Mouse (Mus musculus): ENCODE results near the gene Kbtbd13. TPM values are rescaled to one million over a fixed set of nuclear protein-coding genes. Genes with fewer than 3 reads are reported as not detected.
A peak's percentile ranks its signal among the peaks of the same experiment; 100 is the strongest.
"Not testable (repeated sequence)": the region's sequence is repeated elsewhere in the genome, so short reads cannot be mapped to it uniquely, and the experiment has no call there.

Kbtbd13 gene
- polyA plus RNA-seq, 1 experiment from 2014 or later, result 0.66 TPM

DNA sequence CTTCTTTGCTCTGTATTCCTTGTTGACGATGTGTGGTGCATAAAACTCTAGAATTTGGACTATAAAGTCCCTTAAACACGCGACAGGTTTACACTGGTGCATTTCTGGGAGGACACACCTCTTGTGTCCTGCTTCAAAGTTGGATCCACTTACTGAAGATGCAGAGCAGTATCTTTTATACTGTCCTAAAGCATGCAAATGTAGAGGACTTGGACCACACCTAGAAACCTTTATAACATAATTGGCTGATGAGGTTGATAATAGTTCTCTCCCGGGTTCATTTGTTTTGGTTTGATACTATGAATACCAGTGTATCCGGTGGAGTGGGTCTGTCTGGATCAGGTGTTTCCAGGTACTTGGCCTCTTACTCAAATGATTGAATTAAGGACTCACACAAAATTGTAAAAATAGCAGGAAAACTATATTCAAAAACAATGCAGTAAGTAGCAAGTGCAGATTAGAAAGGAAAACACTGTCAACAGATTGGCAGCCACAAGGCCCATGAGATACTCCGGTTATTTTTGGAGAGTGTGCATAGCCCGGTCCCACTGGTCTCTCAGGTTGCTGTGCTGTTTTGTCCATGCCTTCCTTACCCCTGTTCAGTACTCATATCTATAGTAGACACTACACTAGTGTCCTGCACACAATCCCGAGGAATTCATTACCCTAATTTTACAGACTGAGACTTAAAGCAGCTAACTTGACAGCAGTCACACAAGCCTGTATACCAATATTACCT, 44.2 kb downstream of the Kbtbd13 start:
- Histone ChIP-seq H3K9ac (ENCODE audit: low read length) (peak overlapping the region; percentile 95), H3K4me2 (ENCODE audit: low read length) (peak overlapping the region; percentile 90), H3K9me3 (ENCODE audit: control insufficient read depth, low read length) (peaks cover 4% of the 10 kb centered on the region; the same call in 1 of the 2 replicates), H3K4me1 (replicated peaks; ENCODE audit: control insufficient read depth, insufficient read depth, low read length) (peaks cover 13% of the 10 kb centered on the region), H3K4me3 (ENCODE audit: low read depth, low read length) (peak overlapping the region; percentile 99), H3K36me3 (ENCODE audit: control insufficient read depth, insufficient read depth, low read length) (no peaks in the 10 kb centered on the region), H3K27me3 (replicated peaks; ENCODE audit: control insufficient read depth, insufficient read depth, low read length) (no peaks in the 10 kb centered on the region), H3K27ac (ENCODE audit: low read depth) (peak overlapping the region; percentile 94)
- WGBS, result 40% methylated on average over 8 of the region's 8 CpGs
- no peak for DNase-seq (ENCODE audit: low spot score)
- ATAC-seq (replicated peaks; ENCODE audit: low FRiP score, low TSS enrichment, low read depth), result no peak

DNA sequence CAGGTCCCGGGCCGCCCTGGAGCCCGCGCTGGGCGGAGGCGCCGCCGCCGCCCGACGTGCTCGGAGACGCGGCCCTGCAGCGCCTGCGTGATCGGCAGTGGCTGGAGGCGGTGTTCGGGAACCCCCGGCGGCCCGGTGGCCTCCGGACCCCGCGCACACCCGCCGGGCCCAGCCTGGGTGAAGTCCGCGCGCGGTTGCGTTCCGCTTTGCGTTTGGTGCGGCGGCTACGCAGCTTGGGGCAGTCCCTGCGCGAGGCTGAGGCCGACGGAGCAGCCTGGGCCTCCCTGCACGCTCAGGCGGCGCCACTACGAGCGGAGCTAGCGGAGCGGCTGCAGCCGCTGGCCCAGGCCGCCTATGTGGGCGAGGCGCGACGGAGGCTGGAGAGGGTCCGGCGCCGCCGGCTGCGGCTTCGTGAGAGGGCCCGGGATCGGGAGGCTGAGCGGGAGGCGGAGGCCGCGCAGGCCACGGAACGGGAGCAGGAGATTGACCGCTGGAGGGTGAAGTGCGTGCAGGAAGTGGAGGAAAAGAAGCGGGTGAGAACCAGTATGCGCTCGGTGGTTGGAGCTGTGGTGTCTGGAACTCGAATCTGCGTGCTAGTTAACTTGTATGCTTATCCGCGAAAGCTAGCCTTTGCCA, 44.9 kb downstream of the Kbtbd13 start:
- Histone ChIP-seq H3K9me3 (ENCODE audit: control insufficient read depth, low read length) (peaks cover 4% of the 10 kb centered on the region; the same call in 1 of the 2 replicates), H3K9ac (ENCODE audit: low read length) (peak overlapping the region; percentile 95), H3K4me2 (ENCODE audit: low read length) (peak overlapping the region; percentile 90), H3K4me3 (ENCODE audit: low read depth, low read length) (peak overlapping the region; percentile 99), H3K27ac (ENCODE audit: low read depth) (peak overlapping the region; percentile 94), H3K27me3 (replicated peaks; ENCODE audit: control insufficient read depth, insufficient read depth, low read length) (no peaks in the 10 kb centered on the region), H3K4me1 (replicated peaks; ENCODE audit: control insufficient read depth, insufficient read depth, low read length) (peaks cover 13% of the 10 kb centered on the region), H3K36me3 (ENCODE audit: control insufficient read depth, insufficient read depth, low read length) (no peaks in the 10 kb centered on the region)
- ATAC-seq (replicated peaks; ENCODE audit: low FRiP score, low TSS enrichment, low read depth) (peak; percentile 71), DNase-seq (ENCODE audit: low spot score) (peak; percentile 85)
- WGBS, result under 1% methylated on average over 69 of the region's 77 CpGs

DNA sequence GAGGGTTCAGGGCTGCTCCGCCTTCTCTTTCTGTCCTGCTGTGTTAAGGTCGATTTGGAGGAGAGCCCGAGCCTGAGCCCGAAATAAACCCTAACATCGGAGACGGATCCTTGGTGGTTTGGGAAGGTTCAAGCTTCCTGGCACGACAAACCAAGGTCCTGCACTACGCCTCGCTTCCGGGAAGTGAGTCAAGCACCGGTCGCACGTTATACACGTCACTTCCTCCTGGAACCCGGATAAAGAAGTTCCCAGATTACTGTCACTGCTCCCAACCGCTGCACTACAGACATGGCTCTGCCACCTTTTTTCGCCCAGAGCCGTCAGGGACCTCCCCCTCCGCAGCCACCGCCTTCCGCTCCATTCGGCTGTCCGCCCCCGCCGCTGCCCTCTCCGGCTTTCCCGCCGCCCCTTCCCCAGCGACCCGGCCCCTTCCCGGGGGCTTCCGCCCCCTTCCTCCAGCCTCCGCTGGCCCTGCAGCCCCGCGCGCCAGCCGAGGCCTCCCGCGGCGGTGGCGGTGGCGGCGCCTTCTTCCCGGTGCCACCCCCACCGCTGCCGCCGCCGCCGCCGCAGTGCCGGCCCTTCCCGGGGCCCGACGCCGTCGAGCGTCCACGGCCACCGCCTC, 45.5 kb downstream of the Kbtbd13 start, which contains the start of gene Pdcd7:
Pdcd7 (plus strand) TSS at position 251 of the 622 bp plus-strand sequence.
- peak within 1 kb of the TSS; percentile 90 for H3K4me2 ChIP-seq (ENCODE audit: low read length)
- H3K9me3 ChIP-seq (ENCODE audit: control insufficient read depth, low read length), result peaks cover 4% of the 10 kb centered on the region; the same call in 1 of the 2 replicates
- no peaks in the 10 kb centered on the region for H3K27me3 ChIP-seq (replicated peaks; ENCODE audit: control insufficient read depth, insufficient read depth, low read length)
- H3K27ac ChIP-seq (ENCODE audit: low read depth), result peak within 1 kb of the TSS; percentile 94
- H3K36me3 ChIP-seq (ENCODE audit: control insufficient read depth, insufficient read depth, low read length), result no peaks in the 10 kb centered on the region
- ATAC-seq (replicated peaks; ENCODE audit: low FRiP score, low TSS enrichment, low read depth), result peak; percentile 96
- peak within 1 kb of the TSS; percentile 99 for H3K4me3 ChIP-seq (ENCODE audit: low read depth, low read length)
- DNase-seq (ENCODE audit: low spot score), result peak; percentile 99
- peaks cover 13% of the 10 kb centered on the region for H3K4me1 ChIP-seq (replicated peaks; ENCODE audit: control insufficient read depth, insufficient read depth, low read length)
- under 1% methylated on average over 46 of the region's 59 CpGs for WGBS
- peak within 1 kb of the TSS; percentile 95 for H3K9ac ChIP-seq (ENCODE audit: low read length)

DNA sequence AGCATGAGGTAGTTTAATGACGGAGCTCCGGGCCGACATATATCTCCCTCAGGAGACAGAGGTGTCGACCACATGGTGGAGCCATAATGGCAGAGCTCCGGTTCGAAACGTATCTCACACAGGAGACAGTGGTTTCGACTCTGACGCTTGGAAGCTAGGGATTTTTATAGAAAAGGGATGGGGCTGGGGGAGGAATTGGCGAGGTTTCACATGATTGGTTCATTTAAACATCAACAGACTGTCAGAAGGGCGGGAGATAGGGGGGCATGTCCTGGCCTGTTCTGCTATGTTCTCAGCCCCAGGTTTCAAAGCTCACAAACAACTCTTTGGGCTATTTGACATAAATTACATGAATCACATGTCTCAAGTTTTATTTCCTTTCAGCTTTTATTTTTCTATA, 46.0 kb downstream of the Kbtbd13 start:
- Histone ChIP-seq H3K4me2 (ENCODE audit: low read length) (peak overlapping the region; percentile 90), H3K4me3 (ENCODE audit: low read depth, low read length) (peak overlapping the region; percentile 99), H3K4me1 (replicated peaks; ENCODE audit: control insufficient read depth, insufficient read depth, low read length) (peaks cover 13% of the 10 kb centered on the region), H3K27ac (ENCODE audit: low read depth) (peak overlapping the region; percentile 94), H3K9ac (ENCODE audit: low read length) (peak overlapping the region; percentile 95)
- not testable (repeated sequence) for H3K9me3 ChIP-seq (ENCODE audit: control insufficient read depth, low read length); DNase-seq (ENCODE audit: low spot score); H3K27me3 ChIP-seq (replicated peaks; ENCODE audit: control insufficient read depth, insufficient read depth, low read length); H3K36me3 ChIP-seq (ENCODE audit: control insufficient read depth, insufficient read depth, low read length); ATAC-seq (replicated peaks; ENCODE audit: low FRiP score, low TSS enrichment, low read depth)
- 68% methylated on average over 11 of the region's 11 CpGs for WGBS

DNA sequence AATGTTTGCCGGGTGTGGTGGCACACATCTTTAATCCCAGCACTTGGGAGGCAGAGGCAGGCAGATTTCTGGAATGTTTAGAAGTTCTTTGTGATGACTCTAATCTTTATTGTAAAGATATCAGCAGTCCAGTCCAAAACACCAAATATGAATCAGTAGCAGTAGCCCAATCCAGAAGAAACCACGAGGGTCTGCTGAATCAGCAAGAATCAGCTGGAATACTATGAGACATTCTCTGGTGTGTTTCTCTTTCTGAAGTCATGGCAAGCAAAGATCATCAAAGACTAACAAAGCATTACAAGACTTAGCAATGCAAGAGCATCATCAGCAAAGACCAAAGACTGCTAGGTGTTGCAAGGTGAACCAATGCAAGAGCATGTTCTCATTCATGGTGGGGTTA, 51.0 kb downstream of the Kbtbd13 start:
- no peaks in the 10 kb centered on the region for H3K4me1 ChIP-seq (replicated peaks; ENCODE audit: control insufficient read depth, insufficient read depth, low read length)

DNA sequence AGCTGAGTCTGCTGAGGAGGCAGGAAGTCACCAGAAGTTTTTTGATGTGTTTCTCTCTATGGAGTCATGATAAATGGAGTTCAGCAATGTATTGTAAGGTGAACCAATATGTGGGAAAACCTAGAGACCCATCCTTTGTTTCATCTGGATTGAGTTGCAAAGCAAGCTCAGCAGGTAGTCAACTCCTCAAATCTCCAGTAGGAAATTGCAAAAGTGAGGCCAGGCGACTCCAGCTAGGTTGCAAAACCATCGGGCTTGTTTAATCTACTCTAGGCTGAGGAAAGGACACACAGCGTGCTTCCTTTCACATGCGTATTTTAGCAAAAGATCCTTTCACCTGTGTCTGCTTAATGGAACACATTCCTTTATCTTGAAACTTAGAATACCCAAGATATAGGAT, 52.3 kb downstream of the Kbtbd13 start:
- 87% methylated on average over 4 of the region's 4 CpGs for WGBS
- H3K4me2 ChIP-seq (ENCODE audit: low read length), result no peak overlapping the region

More for the DNA sequence above, 51.0 kb downstream of the Kbtbd13 start:
- Histone ChIP-seq H3K4me3 (ENCODE audit: low read depth, low read length) (no peak overlapping the region), H3K9me3 (ENCODE audit: control insufficient read depth, low read length) (peaks cover 11% of the 10 kb centered on the region; the same call in 1 of the 2 replicates), H3K36me3 (ENCODE audit: control insufficient read depth, insufficient read depth, low read length) (no peaks in the 10 kb centered on the region), H3K4me2 (ENCODE audit: low read length) (no peak overlapping the region), H3K27me3 (replicated peaks; ENCODE audit: control insufficient read depth, insufficient read depth, low read length) (no peaks in the 10 kb centered on the region), H3K27ac (ENCODE audit: low read depth) (no peak overlapping the region), H3K9ac (ENCODE audit: low read length) (no peak overlapping the region)
- DNase-seq (ENCODE audit: low spot score), result no peak
- 88% methylated on average over 2 of the region's 2 CpGs for WGBS
- ATAC-seq (replicated peaks; ENCODE audit: low FRiP score, low TSS enrichment, low read depth), result no peak

More for the DNA sequence above, 52.3 kb downstream of the Kbtbd13 start:
- peaks cover 7% of the 10 kb centered on the region; the same call in 1 of the 2 replicates for H3K9me3 ChIP-seq (ENCODE audit: control insufficient read depth, low read length)
- DNase-seq (ENCODE audit: low spot score) (no peak), ATAC-seq (replicated peaks; ENCODE audit: low FRiP score, low TSS enrichment, low read depth) (no peak)
- no peaks in the 10 kb centered on the region for H3K4me1 ChIP-seq (replicated peaks; ENCODE audit: control insufficient read depth, insufficient read depth, low read length)
- no peak overlapping the region for H3K9ac ChIP-seq (ENCODE audit: low read length)
- H3K27me3 ChIP-seq (replicated peaks; ENCODE audit: control insufficient read depth, insufficient read depth, low read length), result no peaks in the 10 kb centered on the region
- no peaks in the 10 kb centered on the region for H3K36me3 ChIP-seq (ENCODE audit: control insufficient read depth, insufficient read depth, low read length)
- no peak overlapping the region for H3K27ac ChIP-seq (ENCODE audit: low read depth)
- H3K4me3 ChIP-seq (ENCODE audit: low read depth, low read length), result no peak overlapping the region

Other genes with a start within 250 kb of the Kbtbd13 start
- gene Parp16, start 196.3 kb downstream of the Kbtbd13 start, polyA plus RNA-seq (2014; fragmentation: Nextera tagmentation; extraction: Ambion mirVana), result 8.1 and 9.1 TPM in 2 replicates
- gene Cilp, start 126.5 kb downstream of the Kbtbd13 start, polyA plus RNA-seq (2014; fragmentation: Nextera tagmentation; extraction: Ambion mirVana), result 1.1 and 2.0 TPM in 2 replicates
- gene Clpx, start 97.4 kb downstream of the Kbtbd13 start, polyA plus RNA-seq (2014; fragmentation: Nextera tagmentation; extraction: Ambion mirVana), result 42.6 and 47.1 TPM in 2 replicates
- 9.2 and 11.2 TPM in 2 replicates for gene Pdcd7, start 45.5 kb downstream of the Kbtbd13 start, polyA plus RNA-seq (2014; fragmentation: Nextera tagmentation; extraction: Ambion mirVana)
- gene Ubap1l, start 30.6 kb downstream of the Kbtbd13 start, polyA plus RNA-seq (2014; fragmentation: Nextera tagmentation; extraction: Ambion mirVana), result 0.13 and 0.39 TPM in 2 replicates
- 2.6 and 2.7 TPM in 2 replicates for gene Rasl12, start 6.9 kb upstream of the Kbtbd13 start, polyA plus RNA-seq (2014; fragmentation: Nextera tagmentation; extraction: Ambion mirVana)
- gene Slc51b, start 31.3 kb upstream of the Kbtbd13 start, polyA plus RNA-seq (2014; fragmentation: Nextera tagmentation; extraction: Ambion mirVana), result 0.36 and 0.80 TPM in 2 replicates
- 19.5 and 20.2 TPM in 2 replicates for gene Mtfmt, start 44.1 kb upstream of the Kbtbd13 start, polyA plus RNA-seq (2014; fragmentation: Nextera tagmentation; extraction: Ambion mirVana)
- gene Spg21, start 69.3 kb upstream of the Kbtbd13 start, polyA plus RNA-seq (2014; fragmentation: Nextera tagmentation; extraction: Ambion mirVana), result 85.9 and 92.8 TPM in 2 replicates
- not detected in 2 replicates for gene Ankdd1a, start 128.5 kb upstream of the Kbtbd13 start, polyA plus RNA-seq (2014; fragmentation: Nextera tagmentation; extraction: Ambion mirVana)
- gene Plekho2, start 188.4 kb upstream of the Kbtbd13 start, polyA plus RNA-seq (2014; fragmentation: Nextera tagmentation; extraction: Ambion mirVana), result 11.9 and 12.6 TPM in 2 replicates
- 8.1 and 9.9 TPM in 2 replicates for gene Pif1, start 195.5 kb upstream of the Kbtbd13 start, polyA plus RNA-seq (2014; fragmentation: Nextera tagmentation; extraction: Ambion mirVana)
- gene Rbpms2, start 238.0 kb upstream of the Kbtbd13 start, polyA plus RNA-seq (2014; fragmentation: Nextera tagmentation; extraction: Ambion mirVana), result 28.2 and 32.3 TPM in 2 replicates

Data from intestine, embryonic 14.5 days (tissue).